Mouse (Mus musculus) heart, embryonic 15.5 days (tissue): Measurements from ENCODE around the gene 3100002H09Rik. TPM values are rescaled to one million over a fixed set of nuclear protein-coding genes. Genes with fewer than 3 reads are reported as not detected.

Source experiments
- ATAC-seq: fragments of 200-750 bp; cut with Nextera tagmentation; replicated peaks from 2 replicates; pipeline ENCODE4 v1.8.0; 2017; ENCODE audit warnings: low read depth, moderate TSS enrichment; ENCODE audit not compliant: insufficient number of reproducible peaks, insufficient read depth, low FRiP score
- H3K27ac ChIP-seq: fragments of 300-500 bp; sonication (generic); 2 replicates; pipeline ENCODE4 v1.5.1; 2015; ENCODE audit warnings: mild to moderate bottlenecking, inconsistent platforms
- H3K27me3 ChIP-seq: fragments of 300-500 bp; sonication (generic); 2 replicates; pipeline ENCODE4 v1.6.1; 2015; ENCODE audit warnings: inconsistent platforms
- H3K36me3 ChIP-seq: fragments of 300-500 bp; sonication (generic); 2 replicates; pipeline ENCODE4 v1.6.1; 2015; ENCODE audit warnings: mild to moderate bottlenecking, inconsistent platforms
- H3K4me1 ChIP-seq: fragments of 300-500 bp; sonication (generic); replicated peaks from 2 replicates; pipeline ENCODE4 v1.6.1; 2015; ENCODE audit warnings: inconsistent platforms
- H3K4me2 ChIP-seq: fragments of 300-500 bp; sonication (generic); 2 replicates; pipeline ENCODE4 v1.6.1; 2015; ENCODE audit warnings: inconsistent platforms, mild to moderate bottlenecking, moderate library complexity
- H3K4me3 ChIP-seq: fragments of 300-500 bp; sonication (generic); 2 replicates; pipeline ENCODE4 v1.5.1; 2015; ENCODE audit warnings: mild to moderate bottlenecking, inconsistent platforms
- H3K9ac ChIP-seq: fragments of 300-500 bp; sonication (generic); 2 replicates; pipeline ENCODE4 v1.6.1; 2015; ENCODE audit warnings: mild to moderate bottlenecking, inconsistent platforms
- H3K9me3 ChIP-seq: fragments of 300-500 bp; sonication (generic); replicated peaks from 2 replicates; pipeline ENCODE4 v1.6.1; 2016; ENCODE audit warnings: inconsistent platforms
- WGBS: fragments of 180-500 bp; shearing (Covaris S2); methylation state at CpG from one replicate; pipeline ENCODE4 v1.1.7; 2015; ENCODE audit warnings: mixed read lengths; 5-methylcytosine and 5-hydroxymethylcytosine counted together
- polyA plus RNA-seq: library from polyadenylated mRNA; unstranded; fragments of >200 nt; fragmentation: Nextera tagmentation; extraction: Ambion mirVana; gene quantifications from 2 replicates; pipeline ENCODE4 v1.2.1, GENCODE M21; 2015

3100002H09Rik gene
- polyA plus RNA-seq, 1 experiment from 2014 or later, result 0.14 TPM

GRCm38 (mm10) chr4:124614189-124614588, 3.6 kb upstream of the 3100002H09Rik start:
- Histone ChIP-seq H3K4me1 (peaks cover 2% of the 10 kb centered on the region; the same call in 1 of the 2 replicates), H3K36me3 (no peaks in the 10 kb centered on the region), H3K9me3 (no peaks in the 10 kb centered on the region), H3K27ac (no peak overlapping the region), H3K4me2 (no peak overlapping the region), H3K4me3 (no peak overlapping the region), H3K27me3 (peaks cover 16% of the 10 kb centered on the region), H3K9ac (no peak overlapping the region)
- no peak for ATAC-seq
- 0% methylated on average over 1 of the region's 1 CpGs for WGBS

- WGBS, result 52% methylated on average over 4 of the region's 4 CpGs
Observed at GRCm38 (mm10) chr4:124611768-124612167, 1.2 kb upstream of the 3100002H09Rik start.

GRCm38 (mm10) chr4:124610066-124610465, 537 bp downstream of the 3100002H09Rik start:
- no peak overlapping the region for H3K9ac ChIP-seq
- WGBS, result 47% methylated on average over 2 of the region's 2 CpGs
- H3K4me3 ChIP-seq, result no peak overlapping the region
- no peak overlapping the region for H3K4me2 ChIP-seq
- no peaks in the 10 kb centered on the region; the same call in 1 of the 2 replicates for H3K4me1 ChIP-seq
- H3K9me3 ChIP-seq, result no peaks in the 10 kb centered on the region
- no peak overlapping the region for H3K27ac ChIP-seq
- H3K27me3 ChIP-seq, result peaks cover 22% of the 10 kb centered on the region
- ATAC-seq, result no peak
- H3K36me3 ChIP-seq, result no peaks in the 10 kb centered on the region

More at GRCm38 (mm10) chr4:124611768-124612167, 1.2 kb upstream of the 3100002H09Rik start:
- no peak overlapping the region for H3K4me2 ChIP-seq
- H3K27me3 ChIP-seq, result peaks cover 7% of the 10 kb centered on the region; the same call in 1 of the 2 replicates
- no peaks in the 10 kb centered on the region for H3K36me3 ChIP-seq
- H3K9ac ChIP-seq, result no peak overlapping the region
- no peaks in the 10 kb centered on the region; the same call in 1 of the 2 replicates for H3K4me1 ChIP-seq
- H3K9me3 ChIP-seq, result no peaks in the 10 kb centered on the region
- H3K4me3 ChIP-seq, result no peak overlapping the region
- no peak for ATAC-seq
- no peak overlapping the region for H3K27ac ChIP-seq

GRCm38 (mm10) chr4:124607166-124607565, 3.4 kb downstream of the 3100002H09Rik start:
- Histone ChIP-seq H3K9me3 (no peaks in the 10 kb centered on the region), H3K27ac (no peak overlapping the region), H3K4me2 (no peak overlapping the region), H3K9ac (no peak overlapping the region), H3K4me1 (no peaks in the 10 kb centered on the region), H3K4me3 (no peak overlapping the region), H3K27me3 (peaks cover 40% of the 10 kb centered on the region), H3K36me3 (no peaks in the 10 kb centered on the region)
- WGBS, result 52% methylated on average over 8 of the region's 8 CpGs
- ATAC-seq, result no peak

GRCm38 (mm10) chr4:124606180-124606579, 4.4 kb downstream of the 3100002H09Rik start:
- Histone ChIP-seq H3K9me3 (no peaks in the 10 kb centered on the region), H3K27me3 (peaks cover 40% of the 10 kb centered on the region), H3K4me1 (no peaks in the 10 kb centered on the region), H3K9ac (no peak overlapping the region), H3K27ac (no peak overlapping the region), H3K4me2 (no peak overlapping the region), H3K4me3 (no peak overlapping the region), H3K36me3 (no peaks in the 10 kb centered on the region)
- 86% methylated on average over 3 of the region's 3 CpGs for WGBS
- ATAC-seq, result no peak

- no peaks in the 10 kb centered on the region for H3K36me3 ChIP-seq
- WGBS, result 37% methylated on average over 5 of the region's 5 CpGs
- H3K9me3 ChIP-seq, result no peaks in the 10 kb centered on the region
- H3K27ac ChIP-seq, result no peak overlapping the region
- peaks cover 40% of the 10 kb centered on the region for H3K27me3 ChIP-seq
- H3K4me1 ChIP-seq, result no peaks in the 10 kb centered on the region
- no peak overlapping the region for H3K4me2 ChIP-seq
- H3K9ac ChIP-seq, result no peak overlapping the region
- no peak overlapping the region for H3K4me3 ChIP-seq
- ATAC-seq, result no peak
Observed at GRCm38 (mm10) chr4:124605255-124605654, 5.3 kb downstream of the 3100002H09Rik start.

- no peak for ATAC-seq
- Histone ChIP-seq H3K4me2 (no peak overlapping the region), H3K27ac (no peak overlapping the region), H3K4me3 (no peak overlapping the region), H3K9me3 (no peaks in the 10 kb centered on the region), H3K9ac (no peak overlapping the region), H3K36me3 (no peaks in the 10 kb centered on the region), H3K4me1 (no peaks in the 10 kb centered on the region), H3K27me3 (peaks cover 40% of the 10 kb centered on the region)
- WGBS, result 23% methylated on average over 9 of the region's 9 CpGs
Observed at GRCm38 (mm10) chr4:124603712-124604111, 6.9 kb downstream of the 3100002H09Rik start.

GRCm38 (mm10) chr4:124595929-124596328, 14.7 kb downstream of the 3100002H09Rik start:
- no peaks in the 10 kb centered on the region for H3K9me3 ChIP-seq
- H3K9ac ChIP-seq, result no peak overlapping the region
- WGBS, result 71% methylated on average over 9 of the region's 9 CpGs
- no peak overlapping the region for H3K4me3 ChIP-seq
- no peak overlapping the region for H3K27ac ChIP-seq
- no peaks in the 10 kb centered on the region for H3K4me1 ChIP-seq
- ATAC-seq, result no peak
- peaks cover 13% of the 10 kb centered on the region for H3K27me3 ChIP-seq
- no peak overlapping the region for H3K4me2 ChIP-seq
- no peaks in the 10 kb centered on the region for H3K36me3 ChIP-seq

- Histone ChIP-seq H3K27ac (no peak overlapping the region), H3K4me2 (no peak overlapping the region), H3K9me3 (no peaks in the 10 kb centered on the region), H3K4me3 (no peak overlapping the region), H3K9ac (no peak overlapping the region), H3K4me1 (no peaks in the 10 kb centered on the region), H3K36me3 (no peaks in the 10 kb centered on the region), H3K27me3 (peaks cover 13% of the 10 kb centered on the region)
- 37% methylated on average over 13 of the region's 13 CpGs for WGBS
- no peak for ATAC-seq
Observed at GRCm38 (mm10) chr4:124594933-124595332, 15.7 kb downstream of the 3100002H09Rik start.

GRCm38 (mm10) chr4:124593691-124594090, 16.9 kb downstream of the 3100002H09Rik start:
- H3K4me3 ChIP-seq, result no peak overlapping the region
- ATAC-seq, result no peak
- H3K4me1 ChIP-seq, result no peaks in the 10 kb centered on the region
- H3K9me3 ChIP-seq, result no peaks in the 10 kb centered on the region
- no peak overlapping the region for H3K4me2 ChIP-seq
- peaks cover 16% of the 10 kb centered on the region for H3K27me3 ChIP-seq
- 50% methylated on average over 9 of the region's 9 CpGs for WGBS
- H3K27ac ChIP-seq, result no peak overlapping the region
- H3K36me3 ChIP-seq, result no peaks in the 10 kb centered on the region
- H3K9ac ChIP-seq, result no peak overlapping the region

GRCm38 (mm10) chr4:124593210-124593609, 17.4 kb downstream of the 3100002H09Rik start:
- no peaks in the 10 kb centered on the region for H3K36me3 ChIP-seq
- H3K27ac ChIP-seq, result no peak overlapping the region
- no peaks in the 10 kb centered on the region for H3K9me3 ChIP-seq
- no peaks in the 10 kb centered on the region for H3K4me1 ChIP-seq
- H3K4me2 ChIP-seq, result no peak overlapping the region
- no peak overlapping the region for H3K4me3 ChIP-seq
- H3K9ac ChIP-seq, result no peak overlapping the region
- peaks cover 16% of the 10 kb centered on the region for H3K27me3 ChIP-seq
- ATAC-seq, result no peak

GRCm38 (mm10) chr4:124592241-124592640, 18.4 kb downstream of the 3100002H09Rik start:
- no peaks in the 10 kb centered on the region for H3K36me3 ChIP-seq
- no peak overlapping the region for H3K4me3 ChIP-seq
- no peaks in the 10 kb centered on the region for H3K4me1 ChIP-seq
- ATAC-seq, result no peak
- no peak overlapping the region for H3K4me2 ChIP-seq
- H3K9me3 ChIP-seq, result no peaks in the 10 kb centered on the region
- no peak overlapping the region for H3K27ac ChIP-seq
- 82% methylated on average over 5 of the region's 5 CpGs for WGBS
- H3K27me3 ChIP-seq, result peaks cover 20% of the 10 kb centered on the region
- no peak overlapping the region for H3K9ac ChIP-seq
